Mouse (Mus musculus): ENCODE measurements around the gene Tra2a.
"Not testable (repeated sequence)": the region's sequence is repeated elsewhere in the genome, so short reads cannot be mapped to it uniquely, and the experiment has no call there.

DNA sequence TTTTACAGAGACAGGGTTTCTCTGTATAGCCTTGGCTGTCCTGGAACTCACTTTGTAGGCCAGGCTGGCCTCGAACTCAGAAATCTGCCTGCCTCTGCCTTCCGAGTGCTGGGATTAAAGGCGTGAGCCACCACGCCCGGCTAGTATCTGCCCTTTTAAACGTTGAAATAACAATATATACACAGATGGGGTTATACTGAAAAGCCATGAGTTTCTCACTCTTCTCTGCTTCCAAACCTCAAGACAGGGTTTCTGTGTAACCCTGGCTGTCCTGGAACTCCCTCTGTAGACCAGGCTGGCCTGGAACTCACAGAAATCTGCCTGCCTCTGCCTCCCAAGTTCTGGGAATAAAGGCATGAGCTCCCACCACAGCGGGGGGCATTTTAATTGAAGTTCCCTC, 613 bp upstream of the Tra2a start:
- not testable (repeated sequence) for TF ChIP-seq CTCF, EP300 (IDR thresholded peaks at IDR 0.05; ENCODE audit: low read depth)
